Mouse (Mus musculus): ENCODE measurements at regions not wholly inside any gene's neighbourhood (a gene's known extent, or its start where the extent isn't known, plus 50 kb on each side); places are given as distances from the start of the nearest gene placed in this dataset.

- dilution Hi-C loops (cut with MboI; ENCODE audit: extremely low pct_ligation_motif_present, extremely low pct_unique_long_range_greater_than_20kb, low sequenced_read_pairs) (no loop called here), in situ Hi-C loops (cut with MboI; ENCODE audit: low pct_ligation_motif_present, low pct_unique_long_range_greater_than_20kb, low sequenced_read_pairs) (no loop called here)
- Histone ChIP-seq H3K27me3 (replicated peaks) (no peaks in the 10 kb centered on the region), H3K27ac (ENCODE audit: insufficient read depth, low read depth) (no peak overlapping the region), H3K36me3 (replicated peaks in 1 of 2; ENCODE audit: control insufficient read depth in 1 of 2, insufficient read depth in 1 of 2, low read length in 1 of 2) (no peaks in the 10 kb centered on the region), H3K9me3 (replicated peaks; ENCODE audit: low read length) (no peaks in the 10 kb centered on the region), H3K4me3 (replicated peaks in 1 of 3; ENCODE audit: low read depth in 2 of 3, low read length in 2 of 3, poor library complexity in 1 of 3) (no peak overlapping the region), H3K79me2 (replicated peaks; ENCODE audit: control insufficient read depth, extremely low read depth, insufficient read depth, poor library complexity, severe bottlenecking) (no peaks in the 10 kb centered on the region), H3K4me1 (ENCODE audit: control insufficient read depth in 1 of 2, insufficient read depth in 2 of 2) (no peaks in the 10 kb centered on the region), H3K4me2 (ENCODE audit: insufficient read depth, low read depth, poor library complexity, severe bottlenecking) (no peak overlapping the region), H3K9ac (ENCODE audit: insufficient read depth, low read depth) (no peak overlapping the region)
- TF ChIP-seq SIN3A (IDR thresholded peaks at IDR 0.05; ENCODE audit: low read length): no peak
- no peak for TF ChIP-seq ZNF384 (IDR thresholded peaks at IDR 0.05; ENCODE audit: low read depth, low read length)
- TF ChIP-seq JUN (IDR thresholded peaks at IDR 0.05; ENCODE audit: insufficient read depth, low read depth, low read length): no peak
- TF ChIP-seq POLR2A (IDR thresholded peaks at IDR 0.05; ENCODE audit: low read depth, low read length): no peak
- TF ChIP-seq NRF1 (IDR thresholded peaks at IDR 0.05; ENCODE audit: low read depth, low read length): no peak
- no peak for TF ChIP-seq POLR2AphosphoS2 (IDR thresholded peaks at IDR 0.05; ENCODE audit: low read depth, low read length)
- TF ChIP-seq E2F4 (IDR thresholded peaks at IDR 0.05; ENCODE audit: insufficient replicate concordance, low read depth, low read length): no peak
- no peak for TF ChIP-seq MAZ (IDR thresholded peaks at IDR 0.05; ENCODE audit: low read depth, low read length)
- TF ChIP-seq MEF2A (IDR thresholded peaks at IDR 0.05; ENCODE audit: borderline replicate concordance, low read depth, low read length): no peak
- no peak for TF ChIP-seq CHD2 (IDR thresholded peaks at IDR 0.05; ENCODE audit: low read length)
- no peak for TF ChIP-seq NELFE (IDR thresholded peaks at IDR 0.05; ENCODE audit: low read depth, low read length)
- TF ChIP-seq ZMIZ1 (IDR thresholded peaks at IDR 0.05; ENCODE audit: low read depth, low read length): no peak
- no peak for TF ChIP-seq ELF1 (IDR thresholded peaks at IDR 0.05; ENCODE audit: low read depth, low read length)
- TF ChIP-seq IRF4 (IDR thresholded peaks at IDR 0.05; ENCODE audit: low read depth, low read length): no peak
- TF ChIP-seq MYC (IDR thresholded peaks at IDR 0.05; ENCODE audit: low read depth, low read length): no peak
- TF ChIP-seq RAD21 (IDR thresholded peaks at IDR 0.05; ENCODE audit: low read depth, low read length): no peak
- DNase-seq (ENCODE audit: extremely low read depth): no peak
Observed at GRCm38 (mm10) chr8:66764992-66765528, 68.1 kb downstream of the Npy1r start.

DNA sequence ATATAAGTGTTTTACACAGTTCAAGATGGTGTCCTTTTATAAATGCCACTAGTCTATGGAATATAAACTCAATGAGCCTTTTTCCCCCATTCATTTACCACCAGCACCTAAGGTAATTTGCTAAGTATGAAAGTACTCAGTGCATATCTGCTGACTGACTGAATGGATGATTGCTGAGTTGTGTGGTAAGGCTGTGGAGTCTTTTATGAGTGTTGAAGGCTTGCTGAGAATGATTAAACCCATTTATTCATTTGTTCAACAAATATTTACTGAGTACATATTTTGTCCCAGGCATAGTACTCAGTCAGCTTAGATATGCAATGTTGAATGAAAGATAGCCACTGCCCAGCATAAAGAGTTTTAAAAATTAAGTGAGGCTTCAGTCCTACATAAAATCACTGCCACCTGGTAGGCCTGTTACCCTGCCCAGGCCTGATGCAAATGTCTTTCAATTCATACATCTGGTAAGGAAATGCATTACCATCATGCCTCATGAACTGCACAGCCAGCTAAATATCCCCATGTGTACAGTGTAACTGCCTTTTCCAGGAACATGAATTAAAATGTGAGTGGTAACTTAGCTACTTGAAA, 71.5 kb downstream of the Npy1r start:
- in situ Hi-C loops (cut with MboI; ENCODE audit: low pct_ligation_motif_present, low pct_unique_long_range_greater_than_20kb, low sequenced_read_pairs): no loop called here
- no peak overlapping the region for H3K4me3 ChIP-seq (replicated peaks in 1 of 3; ENCODE audit: low read depth in 2 of 3, low read length in 2 of 3, poor library complexity in 1 of 3)
- H3K27ac ChIP-seq (ENCODE audit: insufficient read depth, low read depth): no peak overlapping the region
- TF ChIP-seq USF1 (IDR thresholded peaks at IDR 0.05; ENCODE audit: low read depth, low read length): no peak
- no peak for TF ChIP-seq ELF1 (IDR thresholded peaks at IDR 0.05; ENCODE audit: low read depth, low read length)
- TF ChIP-seq ZMIZ1 (IDR thresholded peaks at IDR 0.05; ENCODE audit: low read depth, low read length): no peak
- TF ChIP-seq RAD21 (IDR thresholded peaks at IDR 0.05; ENCODE audit: low read depth, low read length): no peak
- TF ChIP-seq TCF12 (IDR thresholded peaks at IDR 0.05; ENCODE audit: low read depth, low read length): no peak
- no peak for TF ChIP-seq CHD1 (IDR thresholded peaks at IDR 0.05; ENCODE audit: low read depth, low read length)
- no peak for TF ChIP-seq E2F4 (IDR thresholded peaks at IDR 0.05; ENCODE audit: insufficient replicate concordance, low read depth, low read length)
- no peaks in the 10 kb centered on the region for H3K79me2 ChIP-seq (replicated peaks; ENCODE audit: control insufficient read depth, extremely low read depth, insufficient read depth, poor library complexity, severe bottlenecking)
- no peaks in the 10 kb centered on the region for H3K27me3 ChIP-seq (replicated peaks)
- no peak for DNase-seq (ENCODE audit: extremely low read depth)
- dilution Hi-C loops (cut with MboI; ENCODE audit: extremely low pct_ligation_motif_present, extremely low pct_unique_long_range_greater_than_20kb, low sequenced_read_pairs): no loop called here
- H3K4me2 ChIP-seq (ENCODE audit: insufficient read depth, low read depth, poor library complexity, severe bottlenecking): no peak overlapping the region
- H3K9ac ChIP-seq (ENCODE audit: insufficient read depth, low read depth): no peak overlapping the region
- H3K9me3 ChIP-seq (replicated peaks; ENCODE audit: low read length): no peaks in the 10 kb centered on the region
- H3K4me1 ChIP-seq (ENCODE audit: control insufficient read depth in 1 of 2, insufficient read depth in 2 of 2): peaks cover 0 to 3% of the 10 kb centered on the region in 2 experiments; a peak in 1 of 4 replicates
- H3K36me3 ChIP-seq (replicated peaks in 1 of 2; ENCODE audit: control insufficient read depth in 1 of 2, insufficient read depth in 1 of 2, low read length in 1 of 2): no peaks in the 10 kb centered on the region
